Mouse (Mus musculus) CH12.LX (cell line): Measurements from ENCODE around the gene Icam5. TPM values are rescaled to one million over a fixed set of nuclear protein-coding genes. Genes with fewer than 3 reads are reported as not detected.

Source experiments
- DNase-seq: peaks from one replicate; pipeline ENCODE4 v3.0.0-alpha.2; 2013; ENCODE audit errors: extremely low read depth
- H3K27ac ChIP-seq: 2 replicates; pipeline ENCODE4 v1.5.1; 2012; ENCODE audit warnings: low read depth, mild to moderate bottlenecking, control low read depth, moderate library complexity; ENCODE audit not compliant: insufficient read depth
- H3K27me3 ChIP-seq: replicated peaks from 2 replicates; pipeline ENCODE3; 2012; ENCODE audit warnings: inconsistent platforms
- H3K36me3 ChIP-seq, 2 experiments: replicated peaks in 1 of 2; 2 replicates each; pipeline versions ENCODE3 to v1.6.1; 2012; ENCODE audit warnings: inconsistent platforms in 1 of 2, low read length in 1 of 2, mild to moderate bottlenecking in 1 of 2, mixed read lengths in 1 of 2, moderate library complexity in 1 of 2; ENCODE audit not compliant: control insufficient read depth in 1 of 2, insufficient read depth in 1 of 2
- H3K4me1 ChIP-seq, 2 experiments: 2 replicates each; pipeline ENCODE4 v1.6.1; 2012; ENCODE audit warnings: inconsistent platforms in 1 of 2, moderate library complexity in 1 of 2; ENCODE audit not compliant: insufficient read depth in 2 of 2, control insufficient read depth in 1 of 2
- H3K4me2 ChIP-seq: 2 replicates; pipeline ENCODE4 v1.6.1; 2012; ENCODE audit warnings: low read depth, mild to moderate bottlenecking, control low read depth; ENCODE audit not compliant: poor library complexity, insufficient read depth, severe bottlenecking
- H3K4me3 ChIP-seq, 3 experiments: fragments of 150-350 bp in 1 of 3; sonication (generic) in 1 of 3; replicated peaks in 1 of 3; 2 replicates each; pipeline versions ENCODE3 to v1.5.1; 2011 to 2012; ENCODE audit warnings: low read depth in 2 of 3, low read length in 2 of 3, mild to moderate bottlenecking in 2 of 3, moderate library complexity in 2 of 3, control low read depth in 1 of 3, improper control_type of control experiment in 1 of 3, inconsistent platforms in 1 of 3, mixed read lengths in 1 of 3; ENCODE audit not compliant: poor library complexity in 1 of 3
- H3K79me2 ChIP-seq: replicated peaks from 2 replicates; pipeline ENCODE4 v1.6.1; 2012; ENCODE audit warnings: mild to moderate bottlenecking, moderate library complexity; ENCODE audit not compliant: control insufficient read depth, poor library complexity, insufficient read depth, severe bottlenecking; ENCODE audit errors: extremely low read depth
- H3K9ac ChIP-seq: 2 replicates; pipeline ENCODE4 v1.6.1; 2012; ENCODE audit warnings: low read depth, mild to moderate bottlenecking, control low read depth, moderate library complexity; ENCODE audit not compliant: insufficient read depth
- H3K9me3 ChIP-seq: replicated peaks from 2 replicates; pipeline ENCODE3; 2012; ENCODE audit warnings: low read length, inconsistent platforms, mixed read lengths
- EP300 ChIP-seq: IDR thresholded peaks from 2 replicates; pipeline ENCODE4 v1.6.1; 2011; ENCODE audit warnings: low read length, improper control_type of control experiment
- GABPA ChIP-seq: IDR thresholded peaks from 2 replicates; pipeline ENCODE4 v1.6.1; 2012; ENCODE audit warnings: low read depth, low read length, improper control_type of control experiment, inconsistent platforms; ENCODE audit not compliant: insufficient replicate concordance
- HCFC1 ChIP-seq: IDR thresholded peaks from 2 replicates; pipeline ENCODE4 v1.6.1; 2012; ENCODE audit warnings: low read depth, mild to moderate bottlenecking, inconsistent platforms, low read length, improper control_type of control experiment
- KAT2A ChIP-seq: IDR thresholded peaks from 2 replicates; pipeline ENCODE4 v1.6.1; 2012; ENCODE audit warnings: low read length, improper control_type of control experiment, inconsistent platforms; ENCODE audit not compliant: insufficient replicate concordance
- MAX ChIP-seq: IDR thresholded peaks from 2 replicates; pipeline ENCODE4 v1.6.1; 2011; ENCODE audit warnings: low read length, improper control_type of control experiment
- MXI1 ChIP-seq: IDR thresholded peaks from 2 replicates; pipeline ENCODE4 v1.6.1; 2011; ENCODE audit warnings: mild to moderate bottlenecking, low read depth, low read length, improper control_type of control experiment
- MYC ChIP-seq: IDR thresholded peaks from 2 replicates; pipeline ENCODE4 v1.6.1; 2011; ENCODE audit warnings: low read depth, mild to moderate bottlenecking, improper control_type of control experiment, low read length
- RAD21 ChIP-seq: IDR thresholded peaks from 2 replicates; pipeline ENCODE4 v1.6.1; 2011; ENCODE audit warnings: low read depth, mild to moderate bottlenecking, low read length, improper control_type of control experiment, moderate library complexity
- RCOR1 ChIP-seq: conservative IDR thresholded peaks from 2 replicates; pipeline ENCODE4 v1.6.1; 2012; ENCODE audit warnings: low read depth, mild to moderate bottlenecking, inconsistent platforms, low read length, improper control_type of control experiment
- SIN3A ChIP-seq: IDR thresholded peaks from 2 replicates; pipeline ENCODE4 v1.6.1; 2012; ENCODE audit warnings: low read length, improper control_type of control experiment, inconsistent platforms
- dilution Hi-C: fragments of 300-500 bp; cut with MboI; formaldehyde crosslinking; loops from 2 replicates; pipeline ENCODE4 v1.14.3; 2020; ENCODE audit warnings: low sequenced_read_pairs; ENCODE audit not compliant: extremely low pct_unique_long_range_greater_than_20kb, extremely low pct_ligation_motif_present
- in situ Hi-C: fragments of 300-500 bp; cut with MboI; formaldehyde crosslinking; loops from 3 replicates; pipeline ENCODE4 v1.14.3; 2019; ENCODE audit warnings: low sequenced_read_pairs, low pct_ligation_motif_present, low pct_unique_long_range_greater_than_20kb, mixed read lengths
- polyA plus RNA-seq: library from polyadenylated mRNA; unstranded; fragments of >175 nt; gene quantifications from 2 replicates; pipeline ENCODE4 v1.2.1, GENCODE M21; 2012; ENCODE audit warnings: low read depth; ENCODE audit not compliant: insufficient read length
- total RNA-seq, 2 experiments: library from RNA; depleted of rRNA; stranded (reverse); fragments of 300-350 nt in 1 of 2; fragments of >200 nt in 1 of 2; gene quantifications; 2 replicates each; pipeline ENCODE4 v1.2.3; 2012 to 2014

Icam5 gene
- total and polyA plus RNA-seq, 3 experiments = 0.89 to 4.9 (median 1.6) TPM

DNA sequence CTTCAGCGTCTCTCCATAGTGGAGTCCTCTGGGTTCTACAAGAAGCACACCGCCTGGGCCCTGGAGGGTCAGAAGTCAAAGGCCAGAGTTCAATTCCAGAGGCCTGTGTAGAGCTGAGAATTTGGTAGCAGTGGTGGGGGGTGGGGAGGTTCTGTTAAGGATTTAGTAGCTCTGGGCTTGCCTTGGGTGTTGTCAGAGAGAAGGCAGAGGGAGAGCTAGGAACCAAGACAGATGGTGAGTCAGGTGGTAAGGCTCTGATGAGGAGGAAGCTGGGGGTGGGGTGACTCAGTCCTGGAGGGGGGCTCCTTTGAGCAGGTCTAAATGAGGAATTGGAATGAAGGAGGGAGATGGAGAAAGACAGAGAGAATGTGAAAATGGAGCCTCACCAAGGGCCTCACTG lies 31.1 kb downstream of the Icam5 start:
- no peak overlapping the region for H3K9ac ChIP-seq
- no peak for DNase-seq
- H3K36me3 ChIP-seq = peaks cover 49 to 63% of the 10 kb centered on the region in 2 experiments
- no peak overlapping the region for H3K4me3 ChIP-seq
- H3K4me1 ChIP-seq = peaks cover 0 to 14% of the 10 kb centered on the region in 2 experiments; a peak in 2 of 4 replicates
- in situ Hi-C loops = no loop called here
- no peaks in the 10 kb centered on the region for H3K9me3 ChIP-seq
- no peak overlapping the region for H3K27ac ChIP-seq
- no peak for TF ChIP-seq MYC
- no peak for TF ChIP-seq HCFC1
- TF ChIP-seq MXI1 = no peak
- TF ChIP-seq KAT2A = no peak
- no peak for TF ChIP-seq MAX
- TF ChIP-seq, all 38 proteins: peak for 0
- Histone ChIP-seq H3K4me2 (no peak overlapping the region), H3K79me2 (no peaks in the 10 kb centered on the region), H3K27me3 (no peaks in the 10 kb centered on the region)
- dilution Hi-C loops = no loop called here

DNA sequence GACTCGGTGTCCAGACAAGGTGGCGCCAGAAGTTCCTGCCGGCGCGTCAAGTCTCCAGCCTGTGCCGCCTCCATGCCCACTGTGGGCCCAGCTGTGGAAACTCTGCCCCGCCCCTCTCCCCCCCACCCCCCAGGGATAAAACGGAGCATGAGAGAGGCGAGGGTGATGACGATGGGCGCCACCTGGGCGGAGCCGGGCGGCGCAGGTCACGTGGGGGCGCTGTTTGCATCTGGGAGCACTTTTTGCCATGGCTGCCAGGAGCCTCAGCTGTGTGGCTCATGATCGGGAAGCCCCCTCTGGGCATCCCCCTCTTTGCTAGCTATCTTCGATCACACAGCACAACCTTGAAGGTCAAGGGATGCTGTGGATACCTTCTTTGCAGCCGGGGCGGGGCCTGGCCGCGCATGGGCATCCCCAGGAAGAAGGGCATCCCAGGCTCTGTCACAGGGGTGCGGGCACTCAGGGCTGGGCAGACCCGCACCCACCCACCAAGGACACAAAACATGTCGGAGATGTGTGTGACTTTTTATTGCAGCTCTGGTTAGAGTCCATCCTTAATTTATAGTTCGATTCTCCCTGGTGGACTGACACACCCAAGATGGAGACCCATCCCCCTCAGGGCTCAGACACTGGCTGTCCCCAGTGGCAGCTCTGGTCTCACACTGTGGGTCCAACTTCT lies 35.3 kb downstream of the Icam5 start, which contains the start of gene Zglp1:
Gene Zglp1 (minus strand): TSS at position 88 of the 679 bp plus-strand sequence.
- no peak within 1 kb of the TSS for H3K27ac ChIP-seq
- in situ Hi-C loops = no loop called here
- DNase-seq = no peak
- no peaks in the 10 kb centered on the region for H3K27me3 ChIP-seq
- H3K4me1 ChIP-seq = peaks cover 8 to 35% of the 10 kb centered on the region in 2 experiments
- H3K36me3 ChIP-seq = peaks cover 65 to 86% of the 10 kb centered on the region in 2 experiments
- no peak within 1 kb of the TSS for H3K9ac ChIP-seq
- TF ChIP-seq EP300 (no peak), RAD21 (no peak), GABPA (no peak)
- TF ChIP-seq, all 38 proteins: peak for 0
- H3K79me2 ChIP-seq = peaks cover 26% of the 10 kb centered on the region
- H3K9me3 ChIP-seq = no peaks in the 10 kb centered on the region
- H3K4me3 ChIP-seq = no peak within 1 kb of the TSS
- H3K4me2 ChIP-seq = no peak within 1 kb of the TSS
- dilution Hi-C loops = no loop called here

DNA sequence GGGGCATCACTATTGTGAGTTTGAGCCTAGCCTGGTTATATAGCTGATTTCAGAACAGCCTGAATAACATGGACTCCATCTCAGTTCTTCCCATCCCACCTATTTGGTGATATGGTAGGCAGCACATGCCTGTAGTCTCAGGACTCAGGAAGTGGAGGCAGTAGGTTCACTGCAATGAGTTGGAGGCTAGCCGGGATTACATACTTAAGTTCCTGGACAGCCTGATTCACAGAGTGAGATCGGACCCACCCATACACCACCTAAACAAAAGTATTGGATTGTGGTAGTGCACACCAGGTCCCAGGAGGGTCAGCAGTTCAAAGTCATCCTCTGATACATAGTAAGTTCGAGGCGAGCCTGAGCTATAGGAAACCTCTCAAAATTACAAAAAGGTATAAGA lies 40.8 kb downstream of the Icam5 start:
- peak; percentile 17; the same call in 1 of the 2 replicates for TF ChIP-seq MYC
- no peak for TF ChIP-seq RCOR1
- TF ChIP-seq SIN3A = peak; percentile 9; the same call in 1 of the 2 replicates
- H3K27ac ChIP-seq = peak overlapping the region; percentile 26; the same call in 1 of the 2 replicates
- peak overlapping the region; percentile 90 to 98 (median 96) for H3K4me3 ChIP-seq
- in situ Hi-C loops = loop anchor here (5.0 kb wide), 1 partner anchor 45 kb away; the partner anchor contains the start of gene Icam4
- peaks cover 53 to 74% of the 10 kb centered on the region in 2 experiments for H3K36me3 ChIP-seq
- H3K79me2 ChIP-seq = peaks cover 35% of the 10 kb centered on the region
- peaks cover 8 to 29% of the 10 kb centered on the region in 2 experiments for H3K4me1 ChIP-seq
- DNase-seq = peak; percentile 29
- H3K4me2 ChIP-seq = peak overlapping the region; percentile 85
- dilution Hi-C loops = no loop called here
- no peaks in the 10 kb centered on the region for H3K9me3 ChIP-seq
- no peaks in the 10 kb centered on the region for H3K27me3 ChIP-seq
- H3K9ac ChIP-seq = peak overlapping the region; percentile 88
